28 mouse cellular contexts compared by ENCODE assay signal in genomic region chr6:39946601-39947000, GRCm38 (mm10).
DNase-seq lines count a peak whose midpoint lies in the region; ATAC-seq lines count a peak whose summit lies in the region.
"Had no signal": no experiment of that assay in that cellular context is flagged by ENCODE, and none has a peak within 500 bp of the region (broad histone marks: within the 10 kb centered on the region; RNA-seq: fewer than 3 reads in every experiment).

No protein-coding gene starts in this region.

- ATAC-seq in forebrain, embryonic 14.5 days = peak; percentile 18; the same call in 1 of the 2 replicates
- ATAC-seq in forebrain, embryonic 12.5 days (ENCODE audit: low FRiP score) = no peak
- ATAC-seq in hindbrain, embryonic 14.5 days (ENCODE audit: low FRiP score) = no peak
- ATAC-seq in midbrain, embryonic 11.5 days (ENCODE audit: low FRiP score) = peak; percentile 40; the same call in 1 of the 2 replicates
- ATAC-seq in midbrain, embryonic 15.5 days (replicated peaks) = no peak
- ATAC-seq: intestine, embryonic 16.5 days; Patski had no signal

- no peaks in the 10 kb centered on the region for H3K36me3 ChIP-seq in forebrain, embryonic 14.5 days (ENCODE audit: control insufficient read depth, insufficient read depth, low read length)
- no peaks in the 10 kb centered on the region for H3K36me3 ChIP-seq in forebrain, embryonic 12.5 days (replicated peaks)
- H3K36me3 ChIP-seq in hindbrain, embryonic 10.5 days = no peaks in the 10 kb centered on the region
- no peaks in the 10 kb centered on the region for H3K36me3 ChIP-seq in hindbrain, embryonic 14.5 days (replicated peaks; ENCODE audit: control insufficient read depth, insufficient read depth)
- H3K36me3 ChIP-seq in midbrain, embryonic 11.5 days (ENCODE audit: control insufficient read depth, insufficient read depth, low read length) = no peaks in the 10 kb centered on the region
- H3K36me3 ChIP-seq in midbrain, embryonic 15.5 days (replicated peaks) = no peaks in the 10 kb centered on the region
- H3K36me3 ChIP-seq: embryonic facial prominence, embryonic 12.5 days; heart, embryonic 13.5 days; limb, embryonic 13.5 days; lung, embryonic 15.5 days had no signal

- H3K4me2 ChIP-seq in forebrain, embryonic 14.5 days (ENCODE audit: low read length) = no peak overlapping the region
- no peak overlapping the region for H3K4me2 ChIP-seq in forebrain, embryonic 12.5 days
- no peak overlapping the region for H3K4me2 ChIP-seq in hindbrain, embryonic 14.5 days (replicated peaks)
- H3K4me2 ChIP-seq in midbrain, embryonic 11.5 days = no peak overlapping the region
- no peak overlapping the region for H3K4me2 ChIP-seq in midbrain, embryonic 15.5 days
- H3K4me2 ChIP-seq: embryonic facial prominence, embryonic 12.5 days; heart, embryonic 13.5 days; limb, embryonic 13.5 days; liver, embryonic 11.5 days; lung, embryonic 15.5 days; neural tube, embryonic 13.5 days had no signal

- H3K4me3 ChIP-seq in forebrain, embryonic 14.5 days (ENCODE audit: low read depth, low read length) = no peak overlapping the region
- H3K4me3 ChIP-seq in forebrain, embryonic 12.5 days (replicated peaks) = no peak overlapping the region
- no peak overlapping the region for H3K4me3 ChIP-seq in hindbrain, embryonic 10.5 days
- H3K4me3 ChIP-seq in hindbrain, embryonic 14.5 days (replicated peaks; ENCODE audit: low read length) = no peak overlapping the region
- no peak overlapping the region for H3K4me3 ChIP-seq in midbrain, embryonic 11.5 days (ENCODE audit: low read depth, low read length)
- H3K4me3 ChIP-seq in midbrain, embryonic 15.5 days = no peak overlapping the region
- H3K4me3 ChIP-seq: embryonic facial prominence, embryonic 12.5 days; gastrocnemius, adult 2 months; heart, embryonic 13.5 days; limb, embryonic 13.5 days; lung, embryonic 15.5 days; neural tube, embryonic 13.5 days had no signal

- no peaks in the 10 kb centered on the region for H3K27me3 ChIP-seq in forebrain, embryonic 14.5 days (replicated peaks; ENCODE audit: control insufficient read depth, insufficient read depth, low read length)
- H3K27me3 ChIP-seq in forebrain, embryonic 12.5 days = no peaks in the 10 kb centered on the region
- H3K27me3 ChIP-seq in hindbrain, embryonic 10.5 days (ENCODE audit: insufficient read depth, poor library complexity, severe bottlenecking) = no peaks in the 10 kb centered on the region
- H3K27me3 ChIP-seq in hindbrain, embryonic 14.5 days (ENCODE audit: control insufficient read depth, insufficient read depth, low read length) = no peaks in the 10 kb centered on the region
- no peaks in the 10 kb centered on the region for H3K27me3 ChIP-seq in midbrain, embryonic 11.5 days (ENCODE audit: control insufficient read depth, insufficient read depth, low read length)
- H3K27me3 ChIP-seq in midbrain, embryonic 15.5 days (replicated peaks) = no peaks in the 10 kb centered on the region
- H3K27me3 ChIP-seq: embryonic facial prominence, embryonic 12.5 days; heart, embryonic 13.5 days; limb, embryonic 13.5 days; lung, embryonic 15.5 days; neural tube, embryonic 13.5 days had no signal

- WGBS in forebrain, embryonic 14.5 days = 70% methylated on average over 4 of the region's 4 CpGs
- 71% methylated on average over 4 of the region's 4 CpGs for WGBS in forebrain, embryonic 12.5 days
- 85% methylated on average over 4 of the region's 4 CpGs for WGBS in hindbrain, embryonic 10.5 days
- 85% methylated on average over 4 of the region's 4 CpGs for WGBS in hindbrain, embryonic 14.5 days
- WGBS in midbrain, embryonic 11.5 days = 72% methylated on average over 4 of the region's 4 CpGs
- WGBS in midbrain, embryonic 15.5 days = 75% methylated on average over 4 of the region's 4 CpGs

- H3K9ac ChIP-seq in forebrain, embryonic 14.5 days (ENCODE audit: low read length) = no peak overlapping the region
- H3K9ac ChIP-seq in forebrain, embryonic 12.5 days = no peak overlapping the region
- no peak overlapping the region for H3K9ac ChIP-seq in hindbrain, embryonic 14.5 days
- no peak overlapping the region for H3K9ac ChIP-seq in midbrain, embryonic 11.5 days (ENCODE audit: low read length)
- H3K9ac ChIP-seq in midbrain, embryonic 15.5 days = no peak overlapping the region
- H3K9ac ChIP-seq: embryonic facial prominence, embryonic 12.5 days; heart, embryonic 13.5 days; limb, embryonic 13.5 days; lung, embryonic 15.5 days; neural tube, embryonic 13.5 days had no signal

- H3K9me3 ChIP-seq in forebrain, embryonic 14.5 days (replicated peaks; ENCODE audit: control insufficient read depth, low read length) = no peaks in the 10 kb centered on the region
- no peaks in the 10 kb centered on the region for H3K9me3 ChIP-seq in forebrain, embryonic 12.5 days
- no peaks in the 10 kb centered on the region for H3K9me3 ChIP-seq in hindbrain, embryonic 10.5 days
- no peaks in the 10 kb centered on the region for H3K9me3 ChIP-seq in hindbrain, embryonic 14.5 days (ENCODE audit: control insufficient read depth, low read length)
- H3K9me3 ChIP-seq in midbrain, embryonic 11.5 days (ENCODE audit: control insufficient read depth, low read length) = no peaks in the 10 kb centered on the region
- no peaks in the 10 kb centered on the region for H3K9me3 ChIP-seq in midbrain, embryonic 15.5 days
- H3K9me3 ChIP-seq: embryonic facial prominence, embryonic 12.5 days; heart, embryonic 13.5 days; limb, embryonic 13.5 days; lung, embryonic 15.5 days; neural tube, embryonic 13.5 days had no signal

- DNase-seq in forebrain, embryonic 14.5 days (ENCODE audit: low spot score) = no peak
- no peak for DNase-seq in hindbrain, embryonic 10.5 days (ENCODE audit: low spot score)
- no peak for DNase-seq in hindbrain, embryonic 14.5 days (ENCODE audit: low spot score)
- DNase-seq in midbrain, embryonic 11.5 days (ENCODE audit: low spot score, missing footprints) = no peak
- DNase-seq in right cerebral cortex, postnatal 36 days (ENCODE audit: low spot score in 2 of 2) = peak; percentile 17 to 48
- no peak for DNase-seq in right cerebral cortex, postnatal 10 days (ENCODE audit: low spot score in 2 of 2)
- DNase-seq: adrenal gland, postnatal 10 days; cerebellum, adult 11 months; cerebellum, adult 9-10 months; cerebellum, postnatal 36 days; embryo, embryonic 11 days; gastrocnemius, adult 2 months; gastrocnemius, postnatal 36 days; heart, postnatal 10 days; kidney, adult 8-10 months; kidney, postnatal 4 days; thymus, postnatal 4 days had no signal

- no peak overlapping the region for H3K27ac ChIP-seq in forebrain, embryonic 14.5 days (ENCODE audit: low read depth, low read length)
- no peak overlapping the region for H3K27ac ChIP-seq in forebrain, embryonic 12.5 days
- peak overlapping the region; percentile 40; the same call in 1 of the 2 replicates for H3K27ac ChIP-seq in hindbrain, embryonic 10.5 days
- H3K27ac ChIP-seq in hindbrain, embryonic 14.5 days = no peak overlapping the region
- peak overlapping the region; percentile 2; the same call in 1 of the 2 replicates for H3K27ac ChIP-seq in midbrain, embryonic 11.5 days (ENCODE audit: low read depth, low read length)
- no peak overlapping the region for H3K27ac ChIP-seq in midbrain, embryonic 15.5 days
- H3K27ac ChIP-seq: embryonic facial prominence, embryonic 12.5 days; gastrocnemius, adult 2 months; heart, embryonic 13.5 days; kidney, postnatal 0 days; limb, embryonic 13.5 days; lung, embryonic 15.5 days; neural tube, embryonic 13.5 days had no signal

- peaks cover 5% of the 10 kb centered on the region; the same call in 1 of the 2 replicates for H3K4me1 ChIP-seq in forebrain, embryonic 14.5 days (ENCODE audit: control insufficient read depth, insufficient read depth, low read length)
- H3K4me1 ChIP-seq in forebrain, embryonic 12.5 days = peaks cover 17% of the 10 kb centered on the region
- peaks cover 24% of the 10 kb centered on the region for H3K4me1 ChIP-seq in hindbrain, embryonic 10.5 days (replicated peaks)
- H3K4me1 ChIP-seq in hindbrain, embryonic 14.5 days (replicated peaks; ENCODE audit: control insufficient read depth, insufficient read depth, low read length) = no peaks in the 10 kb centered on the region
- peaks cover 8% of the 10 kb centered on the region; the same call in 1 of the 2 replicates for H3K4me1 ChIP-seq in midbrain, embryonic 11.5 days (ENCODE audit: control insufficient read depth, insufficient read depth, low read length)
- peaks cover 11% of the 10 kb centered on the region for H3K4me1 ChIP-seq in midbrain, embryonic 15.5 days
- H3K4me1 ChIP-seq: embryonic facial prominence, embryonic 12.5 days; heart, embryonic 13.5 days; limb, embryonic 13.5 days; lung, embryonic 15.5 days had no signal

Comparison
In these comparisons a context has a peak if more than half of its experiments do, and no peak if none do; other contexts are left out.
1. ATAC-seq: peak in forebrain, embryonic 14.5 days (single experiment) and midbrain, embryonic 11.5 days (single experiment); none in forebrain, embryonic 12.5 days (single experiment), hindbrain, embryonic 14.5 days (single experiment) and midbrain, embryonic 15.5 days (single experiment).
2. DNase-seq: peak in right cerebral cortex, postnatal 36 days (2 of 2); none in forebrain, embryonic 14.5 days (single experiment), hindbrain, embryonic 10.5 days (single experiment), hindbrain, embryonic 14.5 days (single experiment), midbrain, embryonic 11.5 days (single experiment) and right cerebral cortex, postnatal 10 days (0 of 2).
3. H3K27ac ChIP-seq: peak in hindbrain, embryonic 10.5 days (single experiment) and midbrain, embryonic 11.5 days (single experiment); none in forebrain, embryonic 14.5 days (single experiment), forebrain, embryonic 12.5 days (single experiment), hindbrain, embryonic 14.5 days (single experiment) and midbrain, embryonic 15.5 days (single experiment).